Mouse (Mus musculus) NIH3T3 (cell line): ENCODE measurements around the gene Cep152.

Source experiments
- DNase-seq: peaks from one replicate; pipeline ENCODE4 v3.0.0-alpha.2; 2012; ENCODE audit warnings: low read depth

Gene Cep152

DNA sequence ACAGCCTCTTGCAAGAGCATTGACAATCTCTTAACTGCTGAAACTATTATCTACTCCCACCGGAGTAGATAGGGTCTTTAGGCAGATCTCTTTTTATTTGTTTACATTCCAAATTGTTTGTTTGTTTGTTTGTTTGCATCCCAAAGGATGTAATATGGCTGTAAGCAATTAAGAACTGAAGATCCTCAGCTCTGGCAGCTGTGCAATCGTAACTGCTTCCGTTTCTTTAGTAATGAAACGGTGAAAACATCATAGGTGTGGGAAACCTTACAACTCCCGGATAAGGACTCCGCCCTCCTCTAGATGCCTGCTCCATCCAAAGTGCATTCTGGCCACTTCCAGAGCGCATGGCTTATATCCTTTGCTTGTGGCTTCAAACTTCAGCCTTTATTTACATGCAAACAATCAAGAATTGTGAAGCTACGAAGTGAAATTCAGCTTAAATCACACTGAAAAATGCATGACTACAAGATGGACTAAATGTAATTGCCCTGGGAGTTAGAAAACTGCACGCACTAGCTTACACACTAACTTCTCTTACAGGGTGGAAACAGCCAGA is 707 bp downstream of the Cep152 start:
- peak; percentile 25 for DNase-seq

DNA sequence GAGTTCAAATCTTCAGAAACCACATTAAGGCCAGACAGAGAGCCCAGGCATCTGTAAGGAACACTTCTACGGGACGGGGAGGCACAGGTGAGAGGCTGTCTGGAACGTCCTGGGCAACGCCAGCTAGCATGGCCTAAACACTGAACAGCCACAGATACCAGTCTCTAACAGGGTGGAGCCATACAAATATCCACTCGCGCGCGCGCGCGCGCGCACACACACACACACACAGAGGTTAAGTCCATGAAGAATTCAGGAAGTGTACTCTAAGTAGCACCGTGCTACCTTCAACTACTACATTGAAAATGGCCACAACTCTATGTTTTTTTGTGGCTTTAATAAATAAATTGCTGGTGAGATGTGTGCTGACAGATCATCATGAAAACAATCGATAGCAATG is 1.7 kb downstream of the Cep152 start:
- no peak for DNase-seq

GRCm38 (mm10) chr2:125620213-125620907 is 4.6 kb downstream of the Cep152 start:
- no peak for DNase-seq

GRCm38 (mm10) chr2:125615858-125616424 is 9.0 kb downstream of the Cep152 start:
- no peak for DNase-seq

- no peak for DNase-seq
Observed at GRCm38 (mm10) chr2:125615440-125615839, 9.5 kb downstream of the Cep152 start.

- peak; percentile 31 for DNase-seq
Observed at GRCm38 (mm10) chr2:125606220-125606845, 18.6 kb downstream of the Cep152 start.

DNA sequence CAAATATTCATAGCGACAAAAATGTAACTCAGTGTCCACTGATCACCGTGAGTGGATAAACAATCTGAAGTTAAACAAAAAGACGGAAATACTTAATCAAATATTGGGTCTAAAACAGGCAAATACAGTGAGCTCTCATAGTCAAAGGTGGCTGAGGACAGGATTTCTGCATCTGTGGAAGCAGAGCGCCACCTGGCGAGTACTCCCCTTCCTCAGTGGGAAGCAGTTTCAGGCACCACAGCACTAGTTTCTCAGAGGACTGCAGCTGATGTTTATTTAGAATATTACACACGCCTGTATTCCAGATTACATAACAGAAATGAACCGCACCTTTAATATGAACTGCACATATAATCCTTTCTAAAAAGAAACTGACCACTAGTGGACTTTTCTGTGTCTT is 20.3 kb downstream of the Cep152 start:
- DNase-seq = peak; percentile 92

GRCm38 (mm10) chr2:125602970-125603369 is 21.9 kb downstream of the Cep152 start:
- DNase-seq = no peak

DNA sequence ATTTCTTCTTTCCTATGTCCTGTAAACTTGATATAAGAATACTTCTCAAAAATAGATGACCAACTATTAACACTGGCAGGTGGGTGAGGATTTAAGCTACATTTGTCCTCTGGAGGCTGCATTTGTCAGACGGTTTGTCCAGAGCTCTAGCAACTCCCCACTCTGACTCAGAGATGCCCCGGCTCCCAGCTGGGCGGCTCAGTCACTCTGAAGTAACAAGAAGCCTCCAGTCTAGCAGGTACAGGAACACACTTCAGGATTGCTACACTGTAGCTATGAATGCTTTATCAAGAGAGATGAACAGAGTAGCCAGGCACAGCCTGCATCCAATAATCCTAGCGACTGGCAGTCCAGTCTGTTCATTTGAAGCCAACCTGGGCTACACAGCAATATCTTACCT is 26.0 kb downstream of the Cep152 start:
- peak; percentile 6 for DNase-seq

DNA sequence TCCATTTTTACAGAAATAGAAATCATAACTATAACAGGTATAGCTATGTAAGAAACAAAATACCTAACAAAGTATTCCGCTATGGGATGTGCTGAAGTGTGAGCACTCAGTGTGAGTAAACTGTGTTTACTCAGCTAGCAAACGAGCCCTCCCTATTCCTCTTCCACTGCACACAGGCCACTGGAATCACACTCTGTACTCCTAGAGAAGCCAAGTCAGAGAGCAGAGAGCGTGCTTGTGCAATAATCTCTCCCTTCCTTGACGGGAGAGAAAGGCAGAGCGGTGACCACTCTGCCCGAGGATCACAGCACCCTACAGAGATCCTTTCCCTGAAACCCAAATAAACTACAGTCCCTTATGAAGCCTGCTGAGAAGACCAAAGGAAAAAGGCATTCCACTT is 26.7 kb downstream of the Cep152 start:
- no peak for DNase-seq

DNA sequence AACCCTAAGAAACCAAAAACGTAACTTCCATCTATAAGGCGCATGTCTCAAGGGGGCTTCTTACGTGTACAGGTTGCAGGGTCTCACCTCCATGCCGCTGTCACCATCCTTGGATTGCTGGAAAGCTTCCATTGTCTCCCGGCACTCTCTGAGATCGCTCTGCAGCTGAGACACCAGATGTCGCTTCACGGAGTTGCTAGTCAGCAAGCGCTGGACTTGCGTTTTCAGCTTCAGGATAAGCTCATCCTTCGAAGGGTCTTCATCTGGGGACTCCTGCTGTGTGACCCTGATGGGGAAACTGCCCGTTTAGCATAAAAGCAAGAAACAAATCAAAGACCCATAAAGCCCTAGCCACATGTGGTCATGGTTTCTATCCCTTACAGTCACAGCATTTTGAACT is 30.1 kb downstream of the Cep152 start:
- no peak for DNase-seq

DNA sequence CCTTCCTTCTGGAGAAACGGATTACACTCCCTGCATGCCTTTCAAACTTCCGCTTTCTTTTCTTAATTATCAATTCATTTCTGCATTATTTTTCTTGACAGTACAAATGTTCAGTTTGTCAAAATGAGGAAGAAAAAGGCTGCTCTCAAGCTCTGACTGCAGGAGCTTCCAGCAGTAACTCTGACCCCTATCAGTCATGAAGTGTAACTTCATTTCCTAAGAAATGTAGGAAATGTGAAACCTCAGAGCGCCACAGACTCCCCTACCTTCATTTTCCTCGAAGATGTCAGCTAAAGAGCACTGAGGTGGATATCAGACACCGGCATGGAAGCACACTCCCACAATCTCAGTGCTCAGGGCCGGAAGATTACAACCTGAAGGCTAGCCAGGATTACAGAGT is 30.8 kb downstream of the Cep152 start:
- DNase-seq = no peak

GRCm38 (mm10) chr2:125591895-125592294 is 33.0 kb downstream of the Cep152 start:
- no peak for DNase-seq

DNA sequence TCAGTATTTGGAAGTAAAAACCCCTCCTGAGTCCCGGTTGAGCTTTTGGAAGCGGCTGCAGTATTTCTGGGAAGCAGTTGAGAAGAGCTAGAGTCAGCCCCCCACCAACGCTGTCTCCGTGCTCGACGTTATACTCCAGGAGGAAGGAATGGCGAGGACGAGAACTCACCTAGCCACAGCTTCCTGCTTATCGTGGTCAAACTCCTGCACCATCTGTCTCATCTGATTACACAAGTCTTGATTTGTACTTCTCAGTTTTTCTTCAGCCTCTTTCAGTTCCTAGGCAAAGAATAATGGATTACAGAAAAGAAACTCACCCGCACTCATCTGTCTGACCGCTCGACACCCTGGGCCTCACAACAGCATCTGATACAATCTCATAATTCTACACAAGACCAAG is 35.6 kb downstream of the Cep152 start:
- no peak for DNase-seq

GRCm38 (mm10) chr2:125581081-125581480 is 43.8 kb downstream of the Cep152 start:
- no peak for DNase-seq

DNA sequence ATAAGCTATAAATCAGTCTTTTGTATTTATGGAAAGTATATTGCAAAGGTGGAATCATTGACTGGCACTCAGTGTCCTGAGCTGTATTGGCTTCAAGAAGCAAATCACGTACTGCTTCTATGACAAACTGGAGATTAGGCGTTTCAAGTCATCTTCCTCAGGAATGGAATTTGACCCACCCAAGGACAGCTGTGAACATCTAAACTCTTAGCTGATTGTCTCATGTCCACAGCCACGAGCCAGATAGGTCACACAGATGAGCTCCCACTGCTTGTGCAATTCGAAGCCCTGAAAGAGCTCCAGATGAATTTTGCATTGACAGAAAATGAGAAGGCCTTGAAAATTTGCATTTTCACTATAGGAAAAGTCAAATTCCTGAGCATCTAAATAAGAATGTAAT is 47.2 kb downstream of the Cep152 start:
- no peak for DNase-seq

DNA sequence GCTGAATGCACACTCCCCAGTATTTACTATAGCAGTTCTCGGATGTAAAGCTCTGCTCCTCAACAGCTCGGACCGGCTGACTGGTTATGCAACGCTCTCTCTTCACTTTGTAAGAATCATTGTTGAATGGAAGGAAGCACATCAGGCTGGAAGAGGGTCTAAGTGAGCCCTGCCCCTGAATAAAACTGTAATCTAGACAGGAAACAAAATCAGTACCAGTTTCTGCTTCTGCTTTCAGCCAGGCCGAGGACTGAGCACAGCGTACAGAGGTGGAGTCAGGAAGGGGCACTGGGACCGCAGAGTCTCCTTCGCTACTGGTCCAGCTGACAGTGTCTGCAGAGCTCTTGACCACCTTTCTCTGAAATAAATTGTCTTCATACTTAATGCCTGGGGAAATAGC is 48.4 kb downstream of the Cep152 start:
- no peak for DNase-seq

DNA sequence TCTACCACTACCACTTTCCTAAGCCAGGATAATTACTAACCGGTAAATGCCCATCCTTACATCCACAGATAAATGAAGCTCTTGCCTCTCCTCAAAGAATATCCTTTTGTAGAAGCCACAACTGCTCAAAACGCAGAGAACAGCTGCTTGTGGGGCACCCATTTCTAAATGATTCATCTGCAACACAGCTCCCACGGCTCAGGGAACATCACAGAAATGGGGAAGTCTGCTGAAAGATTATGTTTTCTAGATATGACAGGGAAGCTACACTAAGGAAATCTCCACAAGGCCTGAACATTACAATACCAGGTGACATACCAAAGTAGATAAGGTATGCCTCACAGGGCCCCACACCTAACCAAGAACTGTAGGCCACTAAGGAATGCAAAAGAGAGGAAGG is 49.1 kb downstream of the Cep152 start:
- DNase-seq = no peak

GRCm38 (mm10) chr2:125563884-125564283 is 61.0 kb downstream of the Cep152 start:
- DNase-seq = no peak

DNA sequence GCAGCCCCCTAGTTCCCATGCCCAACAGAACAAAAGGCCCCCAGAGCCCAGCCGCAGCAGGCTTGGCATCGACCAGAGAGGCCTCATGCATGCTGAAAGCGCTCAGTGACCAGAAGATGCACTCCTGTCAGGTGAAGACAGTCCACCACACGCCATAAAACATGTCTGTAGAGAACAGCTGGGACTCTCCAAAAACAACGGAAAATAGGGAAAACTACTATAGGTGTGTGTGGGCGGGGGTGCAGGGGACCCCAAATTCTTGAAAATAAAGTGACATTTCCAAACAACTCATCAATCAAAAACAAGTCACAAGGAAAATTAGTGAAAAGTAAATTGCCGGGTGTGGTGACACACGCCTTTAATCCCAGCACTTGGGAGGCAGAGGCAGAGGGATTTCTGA is 62.5 kb downstream of the Cep152 start:
- no peak for DNase-seq

GRCm38 (mm10) chr2:125560037-125560436 is 64.9 kb downstream of the Cep152 start:
- DNase-seq = no peak

DNA sequence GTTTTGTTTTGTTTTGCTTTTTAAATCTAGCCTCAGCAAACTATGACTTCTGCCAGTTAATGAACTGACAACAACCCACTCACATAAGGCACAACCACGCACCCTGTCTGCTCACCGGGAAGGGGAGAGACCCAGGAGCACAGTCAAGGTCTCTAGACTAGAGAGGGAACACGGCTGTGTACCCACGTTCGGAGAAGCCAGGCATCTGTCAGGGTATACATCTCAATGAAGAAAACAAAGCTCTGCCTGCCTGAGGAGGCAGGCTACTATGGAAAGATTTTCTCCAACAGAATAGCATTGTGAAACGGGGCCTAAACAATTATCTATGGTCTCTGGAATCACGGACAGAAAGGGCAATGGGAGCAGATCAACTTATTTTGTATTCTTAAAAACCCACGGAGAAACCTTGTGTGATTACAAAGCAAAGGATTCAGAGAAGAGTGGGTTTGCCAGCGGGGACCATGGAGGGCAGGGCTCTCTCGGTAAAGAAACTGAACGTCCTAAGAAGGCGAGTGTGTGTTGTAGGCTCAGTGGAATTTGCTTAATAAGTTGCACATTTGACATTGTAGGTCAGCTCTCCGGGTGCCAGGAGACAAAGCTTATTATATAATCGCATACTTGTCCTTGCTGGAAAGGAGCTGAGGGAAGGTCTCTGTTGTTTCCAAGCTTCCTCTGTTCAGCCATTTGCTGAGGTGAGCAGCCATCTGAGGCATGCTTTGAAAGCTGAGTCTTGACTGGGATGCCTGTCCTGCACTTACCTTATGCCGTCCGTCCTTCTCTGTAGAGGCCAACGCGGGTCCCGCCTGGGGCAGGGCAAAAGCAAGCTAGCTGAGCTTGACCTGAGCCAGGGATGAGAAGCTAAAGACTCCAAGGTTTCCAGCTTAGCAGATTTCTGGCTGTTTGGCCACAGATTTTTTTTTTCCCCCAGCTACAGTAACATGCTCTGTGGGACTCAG is 66.0 kb downstream of the Cep152 start:
- DNase-seq = no peak
